Mouse (Mus musculus): ENCODE data around the gene Large1. TPM values are rescaled to one million over a fixed set of nuclear protein-coding genes. Genes with fewer than 3 reads are reported as not detected.
A peak's percentile ranks its signal among the peaks of the same experiment; 100 is the strongest.
"Not testable (repeated sequence)": the region's sequence is repeated elsewhere in the genome, so short reads cannot be mapped to it uniquely, and the experiment has no call there.

The Large1 gene
- polyA plus RNA-seq, 1 experiment from 2014 or later = 11.7 TPM

DNA sequence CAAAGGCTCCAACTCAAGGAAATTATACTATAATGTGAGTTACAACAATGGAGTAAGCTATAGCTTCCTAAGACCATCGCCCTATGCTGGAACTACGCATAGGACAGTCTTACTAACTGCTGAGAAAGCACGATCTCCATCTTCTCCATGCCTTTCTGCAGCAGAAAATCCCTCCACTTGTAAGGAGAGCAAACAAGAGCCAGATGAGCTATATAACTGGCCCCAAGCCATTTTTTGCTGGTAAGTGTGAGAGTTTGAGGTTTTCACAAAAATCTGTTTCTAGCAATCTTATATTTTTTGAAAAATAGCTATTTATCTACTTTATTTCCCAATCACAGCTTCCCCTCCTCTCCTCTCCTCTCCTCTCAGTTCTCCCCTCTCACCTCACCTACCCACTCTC is 206.1 kb downstream of the Large1 start:
- no peaks in the 10 kb centered on the region for H3K9me3 ChIP-seq
- WGBS = 93% methylated on average over 3 of the region's 3 CpGs
- H3K4me2 ChIP-seq (replicated peaks) = no peak overlapping the region
- H3K4me3 ChIP-seq = no peak overlapping the region
- H3K27ac ChIP-seq (replicated peaks) = no peak overlapping the region
- no peaks in the 10 kb centered on the region for H3K36me3 ChIP-seq
- no peak for ATAC-seq (ENCODE audit: low FRiP score, low read depth)
- H3K9ac ChIP-seq (replicated peaks) = no peak overlapping the region
- no peaks in the 10 kb centered on the region for H3K27me3 ChIP-seq
- peaks cover 9% of the 10 kb centered on the region; the same call in 1 of the 2 replicates for H3K4me1 ChIP-seq

DNA sequence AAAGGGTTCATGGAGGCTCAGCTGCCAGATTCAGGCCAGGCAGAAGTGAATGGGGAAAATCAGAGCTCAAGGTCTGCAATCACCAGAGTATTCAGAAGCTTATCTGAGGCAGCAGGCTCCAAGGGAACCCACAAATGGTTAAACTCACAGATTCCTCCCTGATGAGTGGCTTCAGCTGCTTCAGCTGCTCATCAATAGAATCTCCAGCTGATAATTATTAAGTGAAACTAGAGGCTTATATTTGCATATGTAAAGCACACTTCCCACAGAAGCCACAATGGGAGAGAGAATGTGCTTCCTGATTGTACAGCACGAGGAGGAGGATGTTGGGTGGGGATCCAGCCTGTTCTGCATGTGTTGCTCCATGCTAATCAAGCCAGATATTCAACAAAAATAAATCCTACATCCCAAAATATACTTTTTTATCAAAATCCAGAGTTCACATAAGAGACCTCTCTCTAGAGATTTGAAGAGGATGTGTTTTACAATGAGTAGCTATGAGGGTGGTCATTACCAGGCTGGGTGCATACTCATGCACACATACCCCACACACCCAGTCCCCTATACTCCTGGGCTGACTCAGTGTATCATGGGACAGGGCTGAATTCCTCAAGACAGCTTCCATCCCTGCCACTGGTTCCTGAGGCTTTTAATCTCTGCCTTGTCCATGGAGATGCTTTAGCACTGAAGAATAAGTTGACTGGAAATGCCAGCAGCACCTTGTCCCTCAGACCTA is 210.5 kb downstream of the Large1 start:
- Histone ChIP-seq H3K27me3 (no peaks in the 10 kb centered on the region), H3K9ac (replicated peaks) (no peak overlapping the region), H3K36me3 (no peaks in the 10 kb centered on the region), H3K4me3 (no peak overlapping the region), H3K4me2 (replicated peaks) (no peak overlapping the region), H3K9me3 (no peaks in the 10 kb centered on the region), H3K27ac (replicated peaks) (no peak overlapping the region), H3K4me1 (peaks cover 9% of the 10 kb centered on the region; the same call in 1 of the 2 replicates)
- peak; percentile 69 for ATAC-seq (ENCODE audit: low FRiP score, low read depth)
- 22% methylated on average over 1 of the region's 1 CpGs for WGBS

DNA sequence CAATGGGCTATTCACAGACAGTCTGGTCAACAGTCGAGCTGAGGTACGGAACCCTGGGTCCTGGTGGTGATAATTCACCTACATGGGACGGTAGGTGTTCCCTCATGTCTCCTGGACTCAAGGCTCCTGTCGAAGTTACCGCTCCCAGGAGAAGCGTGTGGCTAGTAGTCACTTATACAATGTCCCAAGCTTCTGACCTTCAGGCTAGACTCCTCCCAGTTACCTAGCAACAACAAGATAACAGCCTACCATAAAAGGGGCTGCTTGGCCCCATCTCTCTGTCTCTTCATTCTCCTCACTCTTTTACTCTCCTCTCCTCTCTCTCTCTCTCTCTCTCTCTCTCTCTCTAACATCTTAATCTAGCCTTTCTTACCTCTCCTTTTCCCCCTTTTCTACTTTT is 217.9 kb downstream of the Large1 start:
- Histone ChIP-seq H3K4me1 (0 out of 2 replicates have a peak, but pooled peaks cover 6% of the 10 kb centered on the region), H3K27me3 (no peaks in the 10 kb centered on the region), H3K9me3 (no peaks in the 10 kb centered on the region), H3K4me2 (replicated peaks) (no peak overlapping the region), H3K27ac (replicated peaks) (no peak overlapping the region), H3K36me3 (peaks cover 7% of the 10 kb centered on the region), H3K4me3 (no peak overlapping the region), H3K9ac (replicated peaks) (no peak overlapping the region)
- ATAC-seq (ENCODE audit: low FRiP score, low read depth) = no peak
- 92% methylated on average over 6 of the region's 6 CpGs for WGBS

- Histone ChIP-seq H3K27me3 (no peaks in the 10 kb centered on the region), H3K4me2 (replicated peaks) (no peak overlapping the region), H3K4me1 (0 out of 2 replicates have a peak, but pooled peaks cover 3% of the 10 kb centered on the region), H3K9me3 (no peaks in the 10 kb centered on the region), H3K27ac (replicated peaks) (no peak overlapping the region), H3K9ac (replicated peaks) (no peak overlapping the region), H3K36me3 (peaks cover 10% of the 10 kb centered on the region), H3K4me3 (no peak overlapping the region)
- ATAC-seq (ENCODE audit: low FRiP score, low read depth) = no peak
- 89% methylated on average over 2 of the region's 2 CpGs for WGBS
Measured at GRCm38 (mm10) chr8:73132080-73132479, 221.3 kb downstream of the Large1 start.

- Histone ChIP-seq H3K4me1 (no peaks in the 10 kb centered on the region), H3K9ac (replicated peaks) (no peak overlapping the region), H3K36me3 (no peaks in the 10 kb centered on the region), H3K4me3 (no peak overlapping the region), H3K9me3 (no peaks in the 10 kb centered on the region), H3K27ac (replicated peaks) (no peak overlapping the region), H3K4me2 (replicated peaks) (no peak overlapping the region), H3K27me3 (no peaks in the 10 kb centered on the region)
- ATAC-seq (ENCODE audit: low FRiP score, low read depth) = no peak
- WGBS = 80% methylated on average over 5 of the region's 5 CpGs
Measured at GRCm38 (mm10) chr8:73123864-73124499, 229.4 kb downstream of the Large1 start.

DNA sequence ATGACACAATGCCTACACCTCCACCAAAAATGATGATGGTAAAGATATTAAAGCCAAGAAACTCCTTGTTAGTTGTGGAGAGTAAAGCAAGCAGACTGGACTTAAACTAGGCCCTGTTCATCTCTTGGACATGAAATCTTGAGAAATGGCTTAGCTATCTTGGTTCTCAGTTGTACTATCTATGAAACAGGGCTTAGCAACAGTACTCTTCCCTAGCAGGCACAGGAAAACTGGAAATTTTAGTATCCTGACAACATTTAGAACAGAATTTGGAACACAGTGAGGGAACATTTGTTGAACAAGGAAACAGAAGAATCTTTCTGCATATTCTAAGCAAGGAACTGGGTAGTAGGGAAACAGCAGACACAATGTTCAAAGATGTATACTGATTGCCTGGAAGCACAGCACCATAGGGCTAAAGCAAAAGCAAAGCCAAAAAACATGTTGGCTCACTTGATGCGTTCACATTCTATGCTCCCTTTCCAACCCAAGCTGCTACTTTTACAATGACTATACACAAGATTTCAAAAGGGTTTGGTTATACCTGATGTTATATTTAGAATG is 240.9 kb downstream of the Large1 start:
- Histone ChIP-seq H3K9me3 (no peaks in the 10 kb centered on the region), H3K36me3 (0 out of 2 replicates have a peak, but pooled peaks cover 3% of the 10 kb centered on the region), H3K27me3 (no peaks in the 10 kb centered on the region), H3K4me2 (replicated peaks) (no peak overlapping the region), H3K9ac (replicated peaks) (no peak overlapping the region), H3K27ac (replicated peaks) (no peak overlapping the region), H3K4me1 (no peaks in the 10 kb centered on the region), H3K4me3 (no peak overlapping the region)
- ATAC-seq (ENCODE audit: low FRiP score, low read depth) = no peak
- 100% methylated on average over 1 of the region's 1 CpGs for WGBS

- Histone ChIP-seq H3K9ac (replicated peaks) (no peak overlapping the region), H3K4me3 (no peak overlapping the region), H3K4me2 (replicated peaks) (no peak overlapping the region), H3K9me3 (no peaks in the 10 kb centered on the region), H3K27ac (replicated peaks) (no peak overlapping the region), H3K36me3 (no peaks in the 10 kb centered on the region), H3K27me3 (no peaks in the 10 kb centered on the region), H3K4me1 (peaks cover 4% of the 10 kb centered on the region; the same call in 1 of the 2 replicates)
- no peak for ATAC-seq (ENCODE audit: low FRiP score, low read depth)
- 8% methylated on average over 1 of the region's 1 CpGs for WGBS
Measured at GRCm38 (mm10) chr8:73104089-73104488, 249.3 kb downstream of the Large1 start.

- Histone ChIP-seq H3K9ac (replicated peaks) (no peak overlapping the region), H3K4me2 (replicated peaks) (no peak overlapping the region), H3K4me1 (peaks cover 4% of the 10 kb centered on the region; the same call in 1 of the 2 replicates), H3K36me3 (no peaks in the 10 kb centered on the region), H3K27ac (replicated peaks) (no peak overlapping the region), H3K9me3 (no peaks in the 10 kb centered on the region), H3K27me3 (no peaks in the 10 kb centered on the region), H3K4me3 (no peak overlapping the region)
- 74% methylated on average over 5 of the region's 5 CpGs for WGBS
- ATAC-seq (ENCODE audit: low FRiP score, low read depth) = no peak
Measured at GRCm38 (mm10) chr8:73101069-73101468, 252.3 kb downstream of the Large1 start.

DNA sequence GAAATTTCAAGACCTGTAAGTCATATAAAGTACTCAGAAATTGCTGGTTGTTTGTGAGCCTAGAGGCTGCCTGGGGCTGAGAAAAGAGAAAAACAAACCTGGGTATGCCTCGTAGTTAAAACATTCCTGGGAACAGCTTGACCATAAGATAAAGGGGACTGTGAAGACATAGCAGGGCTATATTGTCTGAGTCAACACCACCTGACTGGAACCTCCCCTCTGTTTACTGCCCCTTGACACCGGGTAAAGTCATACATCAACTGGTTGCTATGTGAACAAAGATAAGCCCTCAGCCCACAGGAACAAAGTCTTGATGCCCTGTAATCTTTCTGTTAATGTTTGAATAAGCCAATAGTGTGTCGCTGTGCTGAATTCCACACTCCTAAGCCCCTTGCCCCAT is 252.7 kb downstream of the Large1 start:
- not testable (repeated sequence) for H3K4me1 ChIP-seq; ATAC-seq (ENCODE audit: low FRiP score, low read depth); H3K9ac ChIP-seq (replicated peaks); H3K27me3 ChIP-seq; H3K36me3 ChIP-seq; H3K27ac ChIP-seq (replicated peaks); H3K4me2 ChIP-seq (replicated peaks); H3K9me3 ChIP-seq; H3K4me3 ChIP-seq
- WGBS = 49% methylated on average over 3 of the region's 3 CpGs

DNA sequence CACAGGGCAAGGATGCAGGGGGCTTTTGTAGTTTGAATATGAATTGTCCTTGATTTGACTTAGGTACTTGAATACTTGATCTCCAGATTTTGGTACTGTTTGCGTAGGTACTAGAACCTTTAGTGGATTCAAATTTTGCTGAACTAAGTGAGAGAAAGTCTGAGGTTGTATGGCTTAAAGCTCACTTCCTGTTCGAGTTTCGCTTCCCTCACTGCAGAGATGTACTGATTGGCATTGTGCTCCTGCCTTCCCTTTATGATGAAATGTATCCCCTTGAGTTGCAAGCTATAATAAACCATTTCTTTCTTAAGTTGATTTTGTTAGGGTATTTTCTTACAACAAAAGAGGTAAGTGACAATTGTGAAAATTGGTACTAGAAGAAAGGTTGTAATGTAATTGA is 253.8 kb downstream of the Large1 start:
- no peak overlapping the region for H3K4me3 ChIP-seq
- WGBS = 95% methylated on average over 3 of the region's 3 CpGs
- no peaks in the 10 kb centered on the region for H3K9me3 ChIP-seq
- H3K27ac ChIP-seq (replicated peaks) = no peak overlapping the region
- H3K27me3 ChIP-seq = no peaks in the 10 kb centered on the region
- ATAC-seq (ENCODE audit: low FRiP score, low read depth) = no peak
- no peaks in the 10 kb centered on the region for H3K36me3 ChIP-seq
- peaks cover 4% of the 10 kb centered on the region; the same call in 1 of the 2 replicates for H3K4me1 ChIP-seq
- no peak overlapping the region for H3K9ac ChIP-seq (replicated peaks)
- no peak overlapping the region for H3K4me2 ChIP-seq (replicated peaks)

DNA sequence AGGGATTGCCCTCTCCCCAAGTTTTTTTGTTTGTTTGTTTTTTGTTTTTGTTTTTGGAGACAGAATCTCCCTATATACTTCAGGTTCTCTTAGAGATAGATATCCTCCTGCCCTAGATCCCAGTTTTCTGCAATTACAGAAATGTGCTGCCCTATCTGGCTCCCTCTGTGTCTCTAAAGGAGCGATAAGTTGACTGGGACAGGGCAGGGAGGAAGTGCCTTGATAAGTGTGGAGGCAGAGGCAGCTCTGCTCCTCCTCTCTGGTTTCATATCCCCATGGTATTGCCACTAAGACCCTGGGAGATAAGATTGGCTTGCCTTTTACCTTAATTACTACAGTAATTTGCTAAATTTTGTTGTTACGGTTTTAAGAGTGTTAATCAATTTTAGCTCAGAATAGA is 256.4 kb downstream of the Large1 start:
- Histone ChIP-seq H3K36me3 (no peaks in the 10 kb centered on the region), H3K27ac (replicated peaks) (no peak overlapping the region), H3K9me3 (no peaks in the 10 kb centered on the region), H3K4me2 (replicated peaks) (no peak overlapping the region), H3K9ac (replicated peaks) (no peak overlapping the region), H3K27me3 (no peaks in the 10 kb centered on the region), H3K4me3 (no peak overlapping the region), H3K4me1 (no peaks in the 10 kb centered on the region)
- ATAC-seq (ENCODE audit: low FRiP score, low read depth) = no peak
- WGBS = 89% methylated on average over 2 of the region's 2 CpGs

DNA sequence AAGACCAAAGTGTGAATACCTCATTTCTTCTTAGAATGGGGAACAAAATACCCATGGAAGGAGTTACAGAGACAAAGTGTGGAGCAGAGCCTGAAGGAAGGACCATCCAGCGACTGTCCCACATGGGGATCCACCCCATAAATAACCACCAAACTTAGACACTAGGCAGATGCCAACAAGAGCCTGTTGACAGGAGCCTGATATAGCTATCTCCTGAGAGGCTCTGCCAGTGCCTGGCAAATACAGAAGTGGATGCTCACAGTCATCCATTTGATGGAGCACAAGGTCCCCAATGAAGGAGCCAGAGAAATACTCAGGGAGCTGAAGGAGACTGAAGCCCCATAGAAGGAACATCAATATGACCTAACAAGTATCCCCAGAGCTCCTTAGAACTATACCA is 275.6 kb downstream of the Large1 start:
- H3K27ac ChIP-seq (replicated peaks); H3K4me3 ChIP-seq; H3K4me1 ChIP-seq; H3K27me3 ChIP-seq; H3K36me3 ChIP-seq; ATAC-seq (ENCODE audit: low FRiP score, low read depth); H3K9ac ChIP-seq (replicated peaks); H3K9me3 ChIP-seq; H3K4me2 ChIP-seq (replicated peaks): not testable (repeated sequence)
- 100% methylated on average over 1 of the region's 1 CpGs for WGBS

Measured in midbrain, embryonic 12.5 days (tissue).